Mouse (Mus musculus): ENCODE measurements around the gene Vmn1r157. TPM values are rescaled to one million over a fixed set of nuclear protein-coding genes. Genes with fewer than 3 reads are reported as not detected.
"Not testable (repeated sequence)": the region's sequence is repeated elsewhere in the genome, so short reads cannot be mapped to it uniquely, and the experiment has no call there.

The Vmn1r157 gene
- not detected for total RNA-seq (2021)

GRCm38 (mm10) chr7:22761397-22761796 is at the start of gene Vmn1r157:
Gene Vmn1r157 (plus strand): TSS chr7:22761697.
- DNase-seq; intact Hi-C loops (cut with DNase I): not testable (repeated sequence)

GRCm38 (mm10) chr7:22719610-22720009 is 41.9 kb upstream of the Vmn1r157 start, which contains the start of gene Gm4567:
Gene Gm4567 (minus strand): TSS chr7:22719710.
- intact Hi-C loops (cut with DNase I); DNase-seq: not testable (repeated sequence)

GRCm38 (mm10) chr7:22775981-22776380 is 14.5 kb downstream of the Vmn1r157 start:
- intact Hi-C loops (cut with DNase I); DNase-seq: not testable (repeated sequence)

- intact Hi-C loops (cut with DNase I); DNase-seq: not testable (repeated sequence)
Observed at GRCm38 (mm10) chr7:22790682-22791081, 29.2 kb downstream of the Vmn1r157 start, which contains the start of gene Vmn1r158. Gene Vmn1r158 (minus strand): TSS chr7:22790782.

Other genes with a start within 250 kb of the Vmn1r157 start
- gene Vmn1r152, start 238.7 kb upstream of the Vmn1r157 start, total RNA-seq (2021): not detected
- not detected for gene Gm8677, start 226.8 kb upstream of the Vmn1r157 start, total RNA-seq (2021)
- not detected for gene Gm4201, start 196.4 kb upstream of the Vmn1r157 start, total RNA-seq (2021)
- gene Gm4565, start 173.6 kb upstream of the Vmn1r157 start, total RNA-seq (2021): not detected
- gene Vmn1r155, start 103.7 kb upstream of the Vmn1r157 start, total RNA-seq (2021): not detected
- gene Gm8693, start 69.4 kb upstream of the Vmn1r157 start, total RNA-seq (2021): not detected
- not detected for gene Gm4567, start 42.0 kb upstream of the Vmn1r157 start, total RNA-seq (2021)
- not detected for gene Vmn1r158, start 29.1 kb downstream of the Vmn1r157 start, total RNA-seq (2021)
- not detected for gene Vmn1r159, start 81.9 kb downstream of the Vmn1r157 start, total RNA-seq (2021)
- not detected for gene Vmn1r160, start 109.5 kb downstream of the Vmn1r157 start, total RNA-seq (2021)
- gene Gm4214, start 223.0 kb downstream of the Vmn1r157 start, total RNA-seq (2021): not detected